Mouse (Mus musculus): ENCODE measurements around the gene Clca3b. TPM values are rescaled to one million over a fixed set of nuclear protein-coding genes. Genes with fewer than 3 reads are reported as not detected.
"Not testable (repeated sequence)": the region's sequence is repeated elsewhere in the genome, so short reads cannot be mapped to it uniquely, and the experiment has no call there.

Gene Clca3b
- not detected for total RNA-seq (2021)

DNA sequence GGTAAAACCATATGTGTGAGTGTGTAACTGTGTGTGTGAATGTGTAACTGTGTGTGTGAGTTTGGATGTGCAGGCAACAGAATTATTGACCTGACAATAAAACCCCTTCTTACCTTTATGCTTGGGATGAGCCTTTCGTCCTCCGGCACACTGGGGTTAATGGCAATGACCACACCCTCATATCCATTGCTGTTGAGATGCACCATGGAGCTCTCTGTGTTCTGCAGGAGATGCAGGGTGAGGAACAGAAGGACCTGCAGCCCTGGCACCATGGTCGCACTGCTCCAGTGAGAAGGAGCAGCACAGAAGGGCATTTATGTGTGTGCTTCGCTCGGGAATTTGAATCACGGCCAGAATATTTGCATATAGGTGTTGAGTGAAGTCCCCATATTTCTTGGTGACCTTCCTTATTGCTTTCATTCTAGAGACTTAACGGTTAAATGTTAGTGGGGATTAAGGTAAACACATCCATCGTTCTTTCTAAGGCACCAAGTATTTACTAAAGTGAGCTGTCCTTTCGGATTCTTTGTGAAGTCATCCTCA, at the start of gene Clca3b:
Gene Clca3b, minus strand, starts transcription at position 344 of the 543 bp plus-strand sequence.
- intact Hi-C loops (cut with DNase I), result not testable (repeated sequence)

DNA sequence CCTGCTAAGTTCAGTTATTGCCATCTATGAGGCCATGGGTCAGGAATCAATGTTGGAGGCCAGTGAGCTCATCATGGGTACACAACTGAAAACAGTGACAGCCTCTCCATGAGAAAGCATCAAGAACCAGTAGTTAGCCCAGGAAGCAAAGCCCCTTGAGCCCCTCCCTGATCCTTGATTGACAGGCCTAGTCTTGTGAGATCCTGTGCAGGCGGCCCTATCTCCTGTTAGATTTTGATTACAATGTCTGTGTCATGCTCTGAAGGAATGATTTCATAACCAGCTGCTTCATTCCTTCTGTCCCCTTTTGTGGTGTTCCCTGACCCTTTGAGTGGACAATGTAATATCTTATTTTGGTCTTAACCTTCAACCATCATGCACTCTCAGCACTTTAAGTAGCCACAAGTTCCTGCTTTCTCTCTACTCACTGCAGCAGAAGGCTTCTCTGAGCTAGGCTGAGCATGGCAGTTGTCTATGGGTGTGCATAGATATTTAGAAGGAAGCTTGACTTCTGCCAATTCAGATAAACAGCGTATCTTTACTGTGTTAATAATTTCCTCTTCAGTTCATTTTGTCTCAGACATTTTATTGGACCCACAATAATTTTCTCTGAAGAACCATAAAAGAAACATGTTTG, 48.0 kb upstream of the Clca3b start:
- intact Hi-C loops (cut with DNase I), result no loop called here
- DNase-seq (ENCODE audit: low spot score), result no peak

More for the DNA sequence above, at the start of gene Clca3b:
- not testable (repeated sequence) for DNase-seq (ENCODE audit: low spot score)

DNA sequence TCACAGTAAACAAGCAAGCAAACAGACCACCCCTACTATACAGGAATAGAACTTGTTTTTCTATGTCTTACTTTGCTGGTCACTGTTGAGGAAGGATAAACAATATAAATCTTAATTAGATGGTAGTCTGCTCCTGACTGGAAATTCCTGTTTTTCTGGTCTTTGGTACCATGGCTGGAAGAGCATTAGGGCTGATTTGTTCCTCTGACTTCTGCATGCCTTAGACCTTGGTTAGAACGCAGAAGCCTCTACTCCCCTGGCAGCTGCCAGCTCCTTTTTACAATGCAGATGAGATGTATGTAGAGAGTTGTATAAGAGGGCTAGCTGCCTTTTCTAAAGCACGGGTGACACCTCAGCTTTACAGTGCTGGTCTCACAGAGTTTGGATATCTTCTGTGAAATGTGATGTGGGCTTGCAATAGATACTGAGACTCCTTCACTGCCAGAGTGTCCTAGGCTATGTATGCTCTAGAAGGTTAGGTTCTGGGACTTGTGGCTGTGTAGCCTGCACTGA, 41.1 kb upstream of the Clca3b start:
- DNase-seq (ENCODE audit: low spot score), result no peak
- intact Hi-C loops (cut with DNase I), result no loop called here

DNA sequence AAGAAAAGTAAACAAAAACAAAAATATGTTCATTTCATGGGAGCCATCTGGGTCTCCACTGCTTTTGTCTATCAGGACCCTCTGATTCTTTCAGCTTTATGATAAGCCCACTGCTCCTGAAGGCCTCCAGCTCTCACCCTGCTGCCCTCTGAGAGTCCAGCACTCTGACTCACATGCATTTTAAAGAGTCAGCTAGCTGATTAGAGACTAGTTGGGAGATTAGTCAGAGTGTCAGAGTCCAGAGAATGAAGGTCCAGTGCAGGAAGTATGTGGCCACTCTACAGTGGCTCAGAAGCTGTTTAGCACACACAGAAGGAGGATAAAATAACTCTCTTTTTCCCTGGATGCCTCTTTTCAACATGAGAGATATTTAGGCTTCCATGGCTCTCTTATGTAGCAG, 37.8 kb upstream of the Clca3b start:
- DNase-seq (ENCODE audit: low spot score), result no peak
- intact Hi-C loops (cut with DNase I), result no loop called here

DNA sequence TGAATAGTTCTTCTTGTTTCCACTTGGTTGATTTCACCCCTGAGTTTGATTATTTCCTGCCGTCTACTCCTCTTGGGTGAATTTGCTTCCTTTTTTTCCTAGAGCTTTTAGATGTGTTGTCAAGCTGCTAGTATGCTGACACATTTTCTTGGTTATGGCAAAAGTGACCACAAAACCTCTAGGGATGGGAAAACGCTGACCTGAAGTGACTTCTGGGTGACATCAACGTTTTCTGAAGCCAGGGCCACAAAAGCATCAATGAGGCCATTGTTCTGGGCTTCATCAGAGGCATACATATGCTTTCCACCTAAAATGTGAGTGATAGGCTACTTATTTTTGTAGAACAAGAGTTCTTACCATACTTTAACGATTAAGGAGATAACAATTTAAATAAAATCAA, 22.9 kb upstream of the Clca3b start:
- DNase-seq (ENCODE audit: low spot score); intact Hi-C loops (cut with DNase I): not testable (repeated sequence)

DNA sequence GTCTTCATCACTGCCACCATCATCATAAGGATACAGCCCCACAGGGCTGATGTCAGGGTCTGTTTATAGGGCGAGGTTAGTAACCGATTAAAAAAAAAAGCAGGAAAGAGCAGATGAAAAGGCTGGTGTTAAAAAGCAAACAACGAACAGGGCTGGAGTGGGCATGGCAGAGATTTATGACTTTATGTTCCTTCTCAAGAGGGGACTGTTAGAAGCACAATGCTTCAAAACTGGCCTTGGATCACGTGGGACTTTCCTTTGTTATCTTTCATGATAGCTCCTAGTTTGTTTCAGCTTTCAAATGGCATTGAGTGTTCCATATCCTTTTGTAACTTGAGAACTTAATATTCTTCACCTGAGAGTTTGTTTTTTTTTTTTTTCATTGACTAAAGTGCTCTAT, 427 bp upstream of the Clca3b start:
- intact Hi-C loops (cut with DNase I), result no loop called here
- no peak for DNase-seq (ENCODE audit: low spot score)

DNA sequence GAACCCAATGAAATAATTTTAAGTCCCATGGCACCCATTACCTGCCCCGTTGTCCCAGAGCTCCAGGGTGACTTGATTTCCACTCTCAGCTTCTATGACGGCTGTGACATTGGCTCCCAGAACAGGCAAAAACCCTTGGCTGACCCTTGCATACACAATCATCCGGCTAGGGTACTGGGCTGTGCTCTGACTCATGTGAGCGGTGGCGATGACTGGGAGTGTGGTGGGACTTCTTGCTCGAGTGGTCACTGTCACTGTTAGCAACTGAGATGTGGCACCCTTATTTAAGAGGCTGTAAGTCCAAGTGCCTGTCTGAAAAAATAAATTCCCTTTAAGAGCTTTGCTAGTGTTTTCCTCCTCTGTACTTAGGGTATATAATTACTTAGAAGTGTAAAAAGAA, 21.9 kb downstream of the Clca3b start:
- intact Hi-C loops (cut with DNase I), result loop anchor here (10.0 kb wide), 2 partner anchors 198 to 308 kb away; no protein-coding TSS in a partner anchor
- no peak for DNase-seq (ENCODE audit: low spot score)

DNA sequence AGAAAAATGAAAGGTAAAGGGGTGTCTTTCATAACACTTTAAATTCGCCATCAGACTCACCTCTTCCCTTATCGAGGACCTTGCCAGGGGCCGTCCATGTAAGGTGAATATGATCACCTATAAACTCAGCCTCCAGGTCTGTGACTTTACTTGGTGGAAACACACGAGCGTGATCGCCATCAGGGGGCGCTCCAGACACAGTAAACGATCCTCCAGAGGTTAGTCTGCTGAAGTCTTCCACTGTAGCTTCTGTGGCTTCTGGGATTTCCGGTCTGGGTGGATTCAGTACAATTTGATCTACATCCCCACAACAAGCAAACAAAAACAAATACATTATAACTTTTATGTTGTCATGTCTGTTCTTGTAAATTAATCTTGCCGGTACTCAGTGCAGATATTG, 24.0 kb downstream of the Clca3b start:
- intact Hi-C loops (cut with DNase I), result loop anchor here (10.0 kb wide), 2 partner anchors 200 to 310 kb away; no protein-coding TSS in a partner anchor
- peak; percentile 29 for DNase-seq (ENCODE audit: low spot score)

DNA sequence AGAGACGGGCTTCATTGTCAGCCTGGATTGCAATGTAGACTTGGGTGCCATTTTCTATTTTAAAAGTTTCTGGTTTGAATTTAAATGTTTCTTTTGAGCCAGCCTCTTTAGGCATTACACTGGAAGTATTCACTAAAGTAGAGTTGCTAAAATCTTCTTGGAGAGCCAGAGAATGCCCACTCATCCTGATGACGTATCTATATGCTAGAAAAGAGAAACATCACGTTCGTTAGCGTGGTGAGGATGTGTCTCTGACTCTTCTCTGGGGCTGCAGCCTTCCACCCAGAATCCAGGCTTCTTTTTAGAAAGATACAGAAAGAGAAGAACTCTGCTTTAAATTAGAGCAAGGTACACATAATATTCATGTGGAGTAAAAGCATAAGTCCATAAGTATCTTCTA, 25.8 kb downstream of the Clca3b start:
- DNase-seq (ENCODE audit: low spot score), result no peak
- intact Hi-C loops (cut with DNase I), result loop anchor here (10.0 kb wide), 2 partner anchors 201 to 311 kb away; no protein-coding TSS in a partner anchor

DNA sequence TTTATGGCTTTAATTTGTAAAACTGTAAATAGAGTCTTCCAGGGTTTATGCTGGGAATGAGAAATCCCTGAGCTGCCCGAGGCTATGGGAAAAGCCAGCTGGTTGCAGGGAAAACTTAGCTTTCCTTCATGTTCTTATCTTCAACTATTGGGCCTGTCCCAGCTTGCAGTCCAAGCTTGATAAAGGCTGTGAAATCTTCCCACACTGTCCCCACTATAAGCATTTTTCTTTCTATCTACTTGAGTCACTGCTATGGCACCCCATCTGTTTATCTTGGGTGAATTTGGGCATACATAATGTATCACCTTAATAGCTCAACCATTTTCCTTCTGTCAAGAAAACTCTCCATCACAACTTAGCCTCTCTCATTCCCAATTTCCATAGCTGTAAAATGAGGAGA, 28.5 kb downstream of the Clca3b start:
- intact Hi-C loops (cut with DNase I), result loop anchor here (10.0 kb wide), 2 partner anchors 204 to 314 kb away; no protein-coding TSS in a partner anchor
- DNase-seq (ENCODE audit: low spot score), result no peak

DNA sequence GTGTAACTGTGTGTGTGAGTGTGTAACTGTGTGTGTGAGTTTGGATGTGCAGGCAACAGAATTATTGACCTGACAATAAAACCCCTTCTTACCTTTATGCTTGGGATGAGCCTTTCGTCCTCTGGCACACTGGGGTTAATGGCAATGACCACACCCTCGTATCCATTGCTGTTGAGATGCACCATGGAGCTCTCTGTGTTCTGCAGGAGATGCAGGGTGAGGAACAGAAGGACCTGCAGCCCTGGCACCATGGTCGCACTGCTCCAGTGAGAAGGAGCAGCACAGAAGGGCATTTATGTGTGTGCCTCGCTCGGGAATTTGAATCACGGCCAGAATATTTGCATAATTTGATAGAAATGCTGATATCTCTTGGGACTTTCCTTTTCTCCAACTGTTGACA, 29.9 kb downstream of the Clca3b start, which contains the start of gene Clca3a2:
Gene Clca3a2, minus strand, starts transcription at position 276 of the 400 bp plus-strand sequence.
- not testable (repeated sequence) for DNase-seq (ENCODE audit: low spot score)
- intact Hi-C loops (cut with DNase I), result loop anchor here (10.0 kb wide), 1 partner anchor 64 kb away; no protein-coding TSS in a partner anchor

DNA sequence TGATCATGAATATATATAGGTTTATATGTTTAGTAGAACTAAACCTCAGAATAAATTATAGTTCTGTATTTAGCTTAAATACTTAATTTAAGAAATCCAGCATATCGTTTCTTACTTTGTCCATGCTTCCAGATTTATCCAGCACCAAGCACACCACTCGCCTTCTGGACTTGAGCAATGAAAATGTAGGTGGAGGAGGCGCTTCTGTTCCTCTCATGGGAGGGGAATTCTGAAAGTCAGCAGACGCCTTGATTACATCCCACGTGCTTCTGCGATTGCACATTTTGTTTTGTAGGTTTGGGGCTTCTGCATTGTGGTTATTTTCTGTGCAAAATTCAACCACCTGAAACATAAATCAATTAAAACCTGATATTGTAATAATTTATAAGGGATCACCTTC, 35.8 kb downstream of the Clca3b start:
- intact Hi-C loops (cut with DNase I), result loop anchor here (10.0 kb wide), 1 partner anchor 59 kb away; no protein-coding TSS in a partner anchor

DNA sequence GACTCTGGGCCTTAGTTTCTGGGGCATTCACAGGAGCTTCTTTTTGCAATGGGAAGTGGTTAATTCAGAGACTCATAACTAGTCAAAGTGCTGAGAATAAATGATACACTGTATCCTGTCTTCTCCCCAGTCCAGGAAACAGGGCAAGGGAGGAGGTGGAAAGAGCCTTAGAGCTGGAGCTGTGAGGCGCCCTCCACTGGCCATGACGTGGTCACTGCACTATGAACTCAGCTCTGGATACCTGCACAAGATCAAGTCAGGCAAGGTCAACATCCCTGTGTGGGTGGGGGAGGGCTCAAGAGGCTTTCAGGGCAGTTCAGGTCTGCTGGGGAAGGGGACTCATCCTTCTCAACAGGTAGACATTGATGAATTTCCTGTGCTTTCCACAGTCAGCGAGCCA, 37.3 kb downstream of the Clca3b start:
- intact Hi-C loops (cut with DNase I), result loop anchor here (10.0 kb wide), 1 partner anchor 57 kb away; no protein-coding TSS in a partner anchor

More for the DNA sequence above, 35.8 kb downstream of the Clca3b start:
- DNase-seq (ENCODE audit: low spot score), result not testable (repeated sequence)

DNA sequence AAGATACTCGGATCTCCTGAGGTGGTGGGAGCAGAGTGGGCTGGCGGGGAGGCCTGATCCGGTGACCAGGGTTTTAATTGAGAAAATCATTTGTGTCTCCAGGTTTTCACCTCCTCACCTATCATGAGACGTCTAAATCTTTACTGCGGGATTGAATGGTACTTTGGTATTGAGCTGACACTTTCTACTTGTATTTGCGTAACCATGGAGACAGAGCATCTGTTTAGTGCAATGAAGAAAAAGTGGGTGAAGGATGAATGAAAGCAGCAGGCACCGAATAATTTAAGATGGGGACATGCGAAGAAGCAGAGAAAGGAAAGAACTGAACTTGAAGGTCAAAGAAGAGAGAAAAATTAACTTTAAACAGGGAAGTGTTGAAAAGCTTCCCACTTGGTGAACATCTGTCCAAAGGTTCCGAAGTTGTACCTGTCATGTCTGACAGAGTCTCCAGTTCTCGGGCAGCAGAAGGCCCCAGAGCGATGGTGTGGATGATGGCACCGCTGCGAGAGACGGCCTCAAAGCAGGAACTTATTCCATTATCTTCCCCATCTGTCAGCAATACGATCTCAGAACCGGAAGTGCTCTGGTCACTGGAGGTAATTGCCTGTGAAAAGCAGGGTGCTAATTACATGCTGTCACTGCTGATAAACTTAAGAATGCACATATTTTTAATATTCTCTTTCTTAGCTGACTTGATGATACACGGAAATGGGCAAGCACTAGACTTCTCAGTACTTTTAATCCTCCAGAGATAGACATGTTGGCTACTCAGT, 40.8 kb downstream of the Clca3b start:
- DNase-seq (ENCODE audit: low spot score); intact Hi-C loops (cut with DNase I): not testable (repeated sequence)

More for the DNA sequence above, 37.3 kb downstream of the Clca3b start:
- no peak for DNase-seq (ENCODE audit: low spot score)

DNA sequence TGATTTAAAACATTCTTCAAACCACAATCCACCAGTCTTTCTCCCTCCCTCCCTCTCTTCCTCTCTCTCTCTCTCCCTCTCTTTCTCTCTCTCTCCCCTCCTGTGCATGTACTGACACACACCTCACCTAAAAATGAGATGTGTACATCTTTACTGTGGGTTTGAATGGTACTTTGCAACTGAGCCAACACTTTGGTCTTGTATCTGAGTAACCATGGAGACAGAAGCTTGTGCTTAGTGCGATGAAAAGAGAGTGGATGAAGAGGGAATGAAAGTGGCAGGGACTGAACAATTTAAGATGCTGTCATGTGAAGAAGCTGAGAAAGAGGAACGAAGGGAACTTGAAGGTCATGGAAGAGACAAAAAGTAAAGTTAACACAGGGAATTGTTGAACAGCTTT, 42.5 kb downstream of the Clca3b start:
- intact Hi-C loops (cut with DNase I); DNase-seq (ENCODE audit: low spot score): not testable (repeated sequence)

DNA sequence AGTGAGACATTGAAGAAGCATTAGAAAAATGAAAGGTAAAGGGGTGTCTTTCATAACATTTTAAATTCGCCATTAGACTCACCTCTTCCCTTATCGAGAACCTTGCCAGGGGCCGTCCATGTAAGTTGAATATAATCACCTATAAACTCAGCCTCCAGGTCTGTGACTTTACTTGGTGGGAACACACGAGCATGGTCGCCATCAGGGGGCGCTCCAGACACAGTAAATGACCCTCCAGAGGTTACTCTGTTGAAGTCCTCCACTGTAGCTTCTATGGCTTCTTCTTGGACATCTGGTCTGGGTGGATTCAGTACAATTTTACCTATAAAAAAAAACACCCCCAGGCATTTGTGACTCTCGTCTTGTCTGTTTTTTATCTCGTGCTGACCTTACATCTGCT, 47.3 kb downstream of the Clca3b start:
- intact Hi-C loops (cut with DNase I), result no loop called here
- DNase-seq (ENCODE audit: low spot score), result no peak

DNA sequence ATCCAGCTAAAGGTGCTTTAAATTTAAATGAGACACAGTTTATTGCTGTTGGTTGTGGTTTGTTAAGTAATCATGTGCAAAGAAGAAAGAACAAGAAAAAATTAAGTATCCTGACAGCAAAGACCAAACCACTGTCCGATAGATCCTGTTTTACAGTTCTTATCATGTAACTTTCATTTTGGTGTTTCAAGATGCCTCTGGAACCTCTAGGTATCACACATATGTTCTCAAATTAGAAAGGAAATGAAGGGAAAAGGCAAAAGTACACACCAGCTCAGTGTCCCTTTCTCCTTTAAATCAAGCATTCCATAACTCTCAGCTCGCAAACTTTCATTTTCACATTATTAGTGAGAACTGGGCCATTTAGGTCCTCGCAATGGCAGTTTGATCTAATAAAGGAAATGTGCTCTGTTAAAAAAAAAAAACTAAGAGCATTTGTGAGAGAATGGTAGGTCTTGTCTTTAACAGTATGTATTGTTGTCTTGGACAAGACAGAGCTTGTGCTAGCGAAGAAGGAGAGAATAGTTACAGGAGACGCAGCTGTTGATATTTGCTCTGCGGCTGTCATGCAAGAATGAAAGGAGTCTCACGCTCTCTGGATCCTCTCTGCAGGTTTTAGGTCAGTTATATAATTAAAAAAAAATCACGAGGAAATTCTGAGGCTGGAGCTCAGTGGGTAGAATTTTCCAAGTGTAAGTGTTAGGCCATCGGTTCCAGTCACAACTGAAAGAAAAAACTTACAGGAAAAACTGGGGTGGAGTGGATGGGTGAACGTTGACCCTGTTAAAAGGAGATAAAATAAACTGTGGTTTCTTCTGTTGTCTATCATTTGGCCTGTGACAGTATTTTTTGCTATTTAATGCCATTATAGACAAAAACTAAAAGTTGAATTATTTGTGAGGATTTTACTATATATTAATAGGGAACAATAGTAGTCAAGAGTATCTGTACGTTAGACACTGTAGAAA, 63.7 kb downstream of the Clca3b start:
- no peak for DNase-seq (ENCODE audit: low spot score)
- intact Hi-C loops (cut with DNase I), result no loop called here

Data from heart, postnatal 25 days (tissue).